Mouse (Mus musculus) heart, embryonic 11.5 days (tissue): ENCODE data around the gene Lrp8. TPM values are rescaled to one million over a fixed set of nuclear protein-coding genes. Genes with fewer than 3 reads are reported as not detected.

Experiments
- polyA plus RNA-seq: library from polyadenylated mRNA; unstranded; fragments of >200 nt; fragmentation: Nextera tagmentation; extraction: Ambion mirVana; gene quantifications from 2 replicates; pipeline ENCODE4 v1.2.1, GENCODE M21; 2014

Lrp8 gene
- polyA plus RNA-seq, 1 experiment from 2014 or later = 1.8 TPM

Other genes starting within 250 kb of the Lrp8 start
- gene Dmrtb1, start 118.0 kb upstream of the Lrp8 start, polyA plus RNA-seq = not detected in 2 replicates
- 112 and 123 TPM in 2 replicates for gene Magoh, start 77.5 kb downstream of the Lrp8 start, polyA plus RNA-seq
- 104 and 106 TPM in 2 replicates for gene 0610037L13Rik, start 87.6 kb downstream of the Lrp8 start, polyA plus RNA-seq
- gene Cpt2, start 121.3 kb downstream of the Lrp8 start, polyA plus RNA-seq = 58.2 and 66.2 TPM in 2 replicates
- gene Slc1a7, start 166.1 kb downstream of the Lrp8 start, polyA plus RNA-seq = not detected in 2 replicates